Mouse (Mus musculus): Measurements from ENCODE around the gene Prl. TPM values are rescaled to one million over a fixed set of nuclear protein-coding genes. Genes with fewer than 3 reads are reported as not detected.
"Not testable (repeated sequence)": the region's sequence is repeated elsewhere in the genome, so short reads cannot be mapped to it uniquely, and the experiment has no call there.

Prl gene
- polyA plus RNA-seq, 1 experiment from 2014 or later, result 0.75 TPM

- WGBS, result 60% methylated on average over 7 of the region's 7 CpGs
- Histone ChIP-seq H3K9me3 (ENCODE audit: control insufficient read depth, low read length) (no peaks in the 10 kb centered on the region), H3K4me3 (ENCODE audit: low read length) (no peak overlapping the region), H3K27me3 (ENCODE audit: control insufficient read depth, insufficient read depth, low read depth, low read length) (no peaks in the 10 kb centered on the region), H3K36me3 (ENCODE audit: control insufficient read depth, insufficient read depth, low read length) (no peaks in the 10 kb centered on the region), H3K27ac (ENCODE audit: low read length) (no peak overlapping the region), H3K4me2 (ENCODE audit: low read depth, low read length) (no peak overlapping the region), H3K4me1 (replicated peaks; ENCODE audit: control insufficient read depth, insufficient read depth, low read length) (no peaks in the 10 kb centered on the region), H3K9ac (ENCODE audit: low read length) (no peak overlapping the region)
- peak; percentile 83 for ATAC-seq (ENCODE audit: low read depth)
These were observed 1.8 kb downstream of the Prl start for GRCm38 (mm10) chr13:27059177-27059576.

- WGBS, result 90% methylated on average over 5 of the region's 5 CpGs
- H3K27me3 ChIP-seq (ENCODE audit: control insufficient read depth, insufficient read depth, low read depth, low read length); H3K27ac ChIP-seq (ENCODE audit: low read length); H3K4me1 ChIP-seq (replicated peaks; ENCODE audit: control insufficient read depth, insufficient read depth, low read length); H3K4me2 ChIP-seq (ENCODE audit: low read depth, low read length); H3K9ac ChIP-seq (ENCODE audit: low read length); H3K4me3 ChIP-seq (ENCODE audit: low read length); H3K9me3 ChIP-seq (ENCODE audit: control insufficient read depth, low read length); ATAC-seq (ENCODE audit: low read depth); H3K36me3 ChIP-seq (ENCODE audit: control insufficient read depth, insufficient read depth, low read length): not testable (repeated sequence)
These were observed 36.5 kb downstream of the Prl start, which contains the start of gene Prl3d1 for GRCm38 (mm10) chr13:27093890-27094289. Prl3d1 (plus strand) TSS chr13:27094190.

Other genes with a start within 250 kb of the Prl start
- gene Prl3d1, start 36.6 kb downstream of the Prl start, polyA plus RNA-seq (2015; fragmentation: Nextera tagmentation; extraction: Ambion mirVana), result not detected in 2 replicates
- gene Prl3d2, start 64.1 kb downstream of the Prl start, polyA plus RNA-seq (2015; fragmentation: Nextera tagmentation; extraction: Ambion mirVana), result not detected in 2 replicates
- not detected in 2 replicates for gene Prl3d3, start 99.2 kb downstream of the Prl start, polyA plus RNA-seq (2015; fragmentation: Nextera tagmentation; extraction: Ambion mirVana)
- gene Prl3c1, start 139.1 kb downstream of the Prl start, polyA plus RNA-seq (2015; fragmentation: Nextera tagmentation; extraction: Ambion mirVana), result not detected in 2 replicates
- not detected in 2 replicates for gene Prl3b1, start 184.3 kb downstream of the Prl start, polyA plus RNA-seq (2015; fragmentation: Nextera tagmentation; extraction: Ambion mirVana)
- gene Prl3a1, start 201.9 kb downstream of the Prl start, polyA plus RNA-seq (2015; fragmentation: Nextera tagmentation; extraction: Ambion mirVana), result not detected in 2 replicates